Mouse (Mus musculus) spleen, adult 2 months (tissue): ENCODE measurements around the gene Rapsn. TPM values are rescaled to one million over a fixed set of nuclear protein-coding genes. Genes with fewer than 3 reads are reported as not detected.

Source experiments
- DNase-seq, 2 experiments: peaks; one replicate each; pipeline versions ENCODE4 v3.0.0 to v3.0.0-alpha.2; 2012 to 2021; ENCODE audit warnings: low spot score in 2 of 2, low read depth in 1 of 2
- H3K27ac ChIP-seq: fragments of 200-500 bp; 2 replicates; pipeline ENCODE4 v1.5.1; 2012; ENCODE audit warnings: low read length, inconsistent platforms; ENCODE audit not compliant: insufficient read depth
- H3K27me3 ChIP-seq: fragments of 200-500 bp; 2 replicates; pipeline ENCODE4 v1.6.1; 2012; ENCODE audit warnings: mild to moderate bottlenecking, moderate library complexity, low read length, inconsistent platforms; ENCODE audit not compliant: control insufficient read depth, insufficient read depth
- H3K36me3 ChIP-seq: fragments of 200-500 bp; 2 replicates; pipeline ENCODE4 v1.6.1; 2012; ENCODE audit warnings: mild to moderate bottlenecking, low read length, inconsistent platforms; ENCODE audit not compliant: control insufficient read depth, insufficient read depth
- H3K4me1 ChIP-seq: fragments of 200-500 bp; 2 replicates; pipeline ENCODE4 v1.6.1; 2011; ENCODE audit warnings: inconsistent platforms; ENCODE audit not compliant: control insufficient read depth, insufficient read depth, insufficient read length
- H3K4me3 ChIP-seq: fragments of 200-500 bp; 2 replicates; pipeline ENCODE4 v1.5.1; 2011; ENCODE audit warnings: mild to moderate bottlenecking, inconsistent platforms; ENCODE audit not compliant: insufficient read depth, insufficient read length; ENCODE audit errors: extremely low read depth
- CTCF ChIP-seq: fragments of 200-500 bp; IDR thresholded peaks from 2 replicates; pipeline ENCODE4 v1.5.1; 2011; ENCODE audit warnings: mild to moderate bottlenecking, inconsistent platforms; ENCODE audit not compliant: insufficient read depth, insufficient read length, insufficient replicate concordance; ENCODE audit errors: extremely low read depth
- POLR2A ChIP-seq: fragments of 200-500 bp; IDR thresholded peaks from 2 replicates; pipeline ENCODE4 v1.6.1; 2011; ENCODE audit warnings: low read depth, low read length, inconsistent platforms
- WGBS: fragments of 180-500 bp; shearing (Covaris S2); methylation state at CpG from one replicate; pipeline ENCODE4 v1.1.7; 2018; 5-methylcytosine and 5-hydroxymethylcytosine counted together
- polyA plus RNA-seq: library from polyadenylated mRNA; depleted of rRNA; stranded (reverse); fragments of >200 nt; gene quantifications from 2 replicates; pipeline ENCODE4 v1.2.3, GENCODE M21; 2012

Rapsn gene
- polyA plus RNA-seq, 1 experiment: 1.6 TPM

DNA sequence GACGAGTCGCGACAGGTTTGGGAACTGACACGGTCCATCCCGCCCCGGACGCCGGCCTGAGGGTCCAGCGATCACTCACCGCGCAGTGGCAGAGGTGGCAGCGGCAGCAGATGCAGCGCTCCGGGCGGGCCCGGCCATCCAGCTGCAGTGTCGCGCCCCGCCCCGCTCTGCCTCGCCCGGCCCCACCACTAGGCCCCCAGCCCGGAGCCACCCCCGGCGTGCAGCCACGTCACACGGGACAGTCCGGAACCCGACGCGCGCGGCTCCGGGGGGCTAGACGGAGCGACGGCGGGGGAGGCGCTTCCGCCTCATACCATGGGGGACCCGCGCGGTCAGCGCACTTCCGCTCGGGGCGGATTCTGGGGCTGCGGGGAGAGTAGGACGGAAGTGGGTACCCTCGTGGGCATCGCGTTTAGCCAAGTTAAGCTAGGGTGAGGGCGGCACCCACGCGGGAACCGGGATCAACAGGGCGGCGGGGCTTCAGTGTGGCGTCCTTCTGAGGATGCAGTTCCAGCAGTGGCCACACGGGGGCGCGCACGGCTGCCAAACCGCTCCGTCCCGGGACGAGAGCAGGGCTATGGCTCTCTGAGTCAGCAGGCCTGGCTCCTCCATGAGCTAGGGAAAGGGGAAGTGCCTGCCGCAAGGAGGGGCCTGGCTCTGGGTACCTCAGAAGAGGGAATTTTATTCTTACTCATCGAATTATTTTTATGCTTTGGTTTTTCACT lies 34.8 kb downstream of the Rapsn start, which contains the start of gene Slc39a13:
TSS of gene Slc39a13 (minus strand) at position 342 of the 725 bp plus-strand sequence.
- peak; percentile 89 to 94 for DNase-seq
- Histone ChIP-seq H3K27ac (peak within 1 kb of the TSS; percentile 67), H3K36me3 (no peaks in the 10 kb centered on the region), H3K4me3 (peak within 1 kb of the TSS; percentile 58), H3K4me1 (peaks cover 11% of the 10 kb centered on the region; the same call in 1 of the 2 replicates), H3K27me3 (no peaks in the 10 kb centered on the region)
- under 1% methylated on average over 60 of the region's 69 CpGs for WGBS
- TF ChIP-seq CTCF: peak; percentile 97
- TF ChIP-seq POLR2A: no peak

DNA sequence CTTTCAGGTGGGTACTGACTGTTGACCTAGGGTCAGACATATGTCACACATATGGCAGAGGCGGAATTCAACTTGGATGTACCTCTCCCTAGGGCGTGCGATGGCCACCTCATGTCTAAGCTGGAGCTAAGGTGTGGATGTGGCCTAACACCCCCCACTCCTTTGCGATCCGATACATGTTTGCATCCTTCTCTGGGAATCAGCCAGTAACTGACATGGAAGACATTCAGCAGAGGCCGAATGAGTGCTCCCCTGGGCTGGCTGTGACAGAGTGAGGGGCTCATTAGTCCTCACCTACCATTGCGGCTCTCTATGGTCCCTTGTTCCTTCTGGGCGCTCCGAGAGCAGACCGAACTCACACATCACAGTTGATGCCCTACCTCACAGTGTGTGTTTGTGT lies 35.6 kb downstream of the Rapsn start:
- 85% methylated on average over 10 of the region's 10 CpGs for WGBS
- Histone ChIP-seq H3K4me3 (no peak overlapping the region), H3K4me1 (peaks cover 11% of the 10 kb centered on the region; the same call in 1 of the 2 replicates), H3K27me3 (no peaks in the 10 kb centered on the region), H3K27ac (peak overlapping the region; percentile 67; the same call in 1 of the 2 replicates), H3K36me3 (no peaks in the 10 kb centered on the region)
- DNase-seq: no peak
- TF ChIP-seq POLR2A (no peak), CTCF (no peak)

DNA sequence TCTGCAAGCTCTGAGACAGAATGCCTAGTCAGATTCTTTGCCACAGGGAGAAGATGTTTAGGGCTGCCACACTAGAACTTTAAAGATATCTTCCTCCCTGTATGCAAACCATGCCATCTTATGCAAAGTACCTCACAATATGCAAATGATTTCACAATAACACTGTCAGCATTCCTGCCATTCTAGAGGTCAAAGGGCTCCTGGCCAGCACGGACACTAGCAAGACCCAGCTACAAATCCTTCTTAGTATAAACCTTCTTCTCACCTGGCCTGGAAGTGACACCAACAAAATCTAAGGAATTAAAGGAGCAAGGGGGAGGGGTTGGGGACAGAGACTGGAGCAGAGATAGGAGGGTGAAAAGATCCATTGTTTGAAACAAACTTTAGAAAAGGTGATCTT lies 36.7 kb downstream of the Rapsn start:
- H3K4me3 ChIP-seq: no peak overlapping the region
- H3K27ac ChIP-seq: no peak overlapping the region
- H3K4me1 ChIP-seq: peaks cover 11% of the 10 kb centered on the region; the same call in 1 of the 2 replicates
- TF ChIP-seq CTCF: no peak
- no peak for TF ChIP-seq POLR2A
- 70% methylated on average over 1 of the region's 1 CpGs for WGBS
- no peaks in the 10 kb centered on the region for H3K27me3 ChIP-seq
- no peaks in the 10 kb centered on the region for H3K36me3 ChIP-seq
- DNase-seq: no peak

DNA sequence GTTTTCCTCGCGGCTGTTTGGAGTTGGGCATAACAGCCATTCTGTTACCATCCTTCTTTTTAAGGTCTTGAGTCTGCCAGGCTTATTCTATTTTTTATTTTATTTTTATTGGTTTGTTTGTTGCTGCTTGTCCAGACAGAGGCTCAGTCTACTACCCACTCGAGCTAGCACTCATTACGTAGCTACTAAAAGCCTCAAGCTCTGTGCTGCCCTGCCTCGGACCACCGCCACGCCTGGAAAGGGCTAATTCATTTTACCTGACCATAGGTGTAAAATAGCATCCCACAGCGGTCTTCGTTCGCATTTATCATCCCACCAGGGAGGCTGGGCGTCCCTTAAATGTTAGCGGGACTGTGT lies 42.5 kb downstream of the Rapsn start:
- peak overlapping the region; percentile 80 for H3K27ac ChIP-seq
- peak overlapping the region; percentile 48 for H3K4me3 ChIP-seq
- 35% methylated on average over 12 of the region's 12 CpGs for WGBS
- no peak for DNase-seq
- no peak for TF ChIP-seq CTCF
- TF ChIP-seq POLR2A: no peak
- H3K27me3 ChIP-seq: no peaks in the 10 kb centered on the region
- no peaks in the 10 kb centered on the region for H3K36me3 ChIP-seq
- peaks cover 29% of the 10 kb centered on the region for H3K4me1 ChIP-seq

DNA sequence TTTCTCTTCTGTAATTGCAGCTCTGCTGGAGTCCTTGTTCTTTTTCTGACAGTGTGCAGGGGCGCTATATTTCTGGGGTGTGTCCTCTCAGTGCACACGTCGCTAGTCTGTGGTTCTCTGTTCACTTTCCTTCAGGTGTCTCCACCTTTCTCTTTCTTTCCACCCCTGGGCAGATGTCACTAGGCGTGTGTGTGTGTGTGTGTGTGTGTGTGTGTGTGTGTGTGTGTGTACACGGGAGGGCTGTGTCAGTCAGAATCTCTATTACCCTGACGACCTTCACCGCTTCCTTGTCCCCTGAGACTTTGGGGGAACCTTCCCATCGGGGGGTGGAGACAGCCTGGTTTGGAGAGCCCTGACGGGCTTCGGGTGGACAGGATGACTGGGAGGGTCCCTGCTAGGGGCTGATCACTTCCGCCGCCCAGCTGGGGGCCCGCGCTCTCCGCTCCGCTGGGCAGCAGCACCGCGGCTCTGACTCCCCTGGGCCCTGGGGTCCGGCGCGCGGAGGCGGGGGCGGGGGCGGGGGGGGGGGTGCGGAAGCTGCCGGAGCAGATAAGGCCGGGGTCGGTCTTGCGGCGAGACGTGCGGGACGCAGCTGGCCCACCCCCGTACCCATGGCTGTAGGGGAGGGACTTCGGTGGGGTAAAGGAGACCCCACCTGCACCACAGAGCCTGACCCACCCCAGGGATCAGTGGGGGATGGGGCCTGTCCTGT lies 43.0 kb downstream of the Rapsn start:
- Histone ChIP-seq H3K27me3 (no peaks in the 10 kb centered on the region), H3K27ac (peak overlapping the region; percentile 80), H3K4me3 (peak overlapping the region; percentile 48), H3K4me1 (peaks cover 35% of the 10 kb centered on the region), H3K36me3 (no peaks in the 10 kb centered on the region)
- WGBS: 4% methylated on average over 36 of the region's 36 CpGs
- TF ChIP-seq POLR2A (no peak), CTCF (no peak)
- peak in 1 of 2 experiments; percentile 63 for DNase-seq

DNA sequence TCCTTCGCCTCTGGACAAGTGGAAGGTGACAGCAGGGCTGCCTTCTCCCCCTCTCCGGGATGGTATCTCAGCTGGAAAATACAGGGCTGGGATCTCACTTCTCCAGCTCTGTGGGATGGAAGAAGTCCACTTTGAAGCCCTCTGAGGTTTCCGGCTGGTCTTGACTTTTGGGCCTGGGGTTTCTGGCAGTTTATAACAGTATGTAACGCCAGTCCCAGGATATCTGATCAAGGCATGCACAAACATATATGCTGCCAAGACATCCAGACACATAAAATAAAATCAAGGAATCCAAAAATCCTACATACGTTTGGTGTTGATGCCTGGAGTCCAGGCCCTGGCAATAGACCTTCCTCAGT lies 43.6 kb downstream of the Rapsn start:
- WGBS: 42% methylated on average over 5 of the region's 5 CpGs

More for the DNA sequence above, 43.6 kb downstream of the Rapsn start:
- no peak for DNase-seq
- no peaks in the 10 kb centered on the region for H3K36me3 ChIP-seq
- H3K27ac ChIP-seq: peak overlapping the region; percentile 79
- H3K4me1 ChIP-seq: peaks cover 40% of the 10 kb centered on the region
- TF ChIP-seq CTCF (no peak), POLR2A (no peak)
- peak overlapping the region; percentile 41; the same call in 1 of the 2 replicates for H3K4me3 ChIP-seq
- no peaks in the 10 kb centered on the region for H3K27me3 ChIP-seq
